Mouse (Mus musculus): Measurements from ENCODE around the gene Tle2. TPM values are rescaled to one million over a fixed set of nuclear protein-coding genes. Genes with fewer than 3 reads are reported as not detected.

Tle2 gene
- total and polyA plus RNA-seq, 3 experiments = 0.45 to 3.6 (median 1.5) TPM

- H3K9me3 ChIP-seq (replicated peaks) = no peaks in the 10 kb centered on the region
- ATAC-seq (ENCODE audit: extremely low read depth, insufficient number of reproducible peaks, low FRiP score, poor library complexity, severe bottlenecking) = no peak
- TF ChIP-seq TAL1 (conservative IDR thresholded peaks at IDR 0.05; ENCODE audit: low read depth, low read length) (no peak), GATA2 (IDR thresholded peaks at IDR 0.05; ENCODE audit: borderline replicate concordance, low read depth, low read length) (no peak), GATA1 (IDR thresholded peaks at IDR 0.05; ENCODE audit: borderline replicate concordance, low read length) (no peak), POLR2AphosphoS5 (IDR thresholded peaks at IDR 0.05; ENCODE audit: insufficient replicate concordance, low read depth, low read length) (no peak), CTCF (IDR thresholded peaks at IDR 0.05; ENCODE audit: low read depth, low read length) (no peak)
- H3K36me3 ChIP-seq (replicated peaks) = peaks cover 6% of the 10 kb centered on the region
- H3K4me3 ChIP-seq (ENCODE audit: low read depth, low read length) = peak overlapping the region; percentile 72; the same call in 1 of the 2 replicates
- peaks cover 85% of the 10 kb centered on the region for H3K4me1 ChIP-seq (ENCODE audit: insufficient read depth, low read depth, low read length)
- peaks cover 57% of the 10 kb centered on the region for H3K27me3 ChIP-seq (ENCODE audit: insufficient read depth, low read length)
- DNase-seq (ENCODE audit: low spot score) = no peak
These were observed 2.2 kb upstream of the Tle2 start for GRCm38 (mm10) chr10:81572133-81572671.

DNA sequence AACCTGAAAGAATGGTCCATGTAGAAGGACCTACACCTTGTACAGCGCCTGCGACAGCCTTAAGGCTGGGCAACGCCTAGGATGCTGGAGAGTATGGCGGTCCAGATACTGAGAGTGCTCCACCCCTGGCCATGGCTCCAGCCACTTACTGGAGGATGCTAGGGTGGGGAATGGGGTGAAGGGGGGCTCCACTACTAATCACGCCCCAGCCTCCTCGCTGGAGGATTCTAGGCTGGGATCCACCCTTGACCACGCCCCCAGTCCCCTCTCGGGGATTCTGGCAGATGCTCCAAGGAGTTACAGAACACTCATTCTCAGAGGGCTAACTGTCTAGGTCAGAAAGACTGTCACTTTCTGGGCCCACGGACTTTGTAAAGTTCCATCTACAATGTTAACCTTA is 1.4 kb upstream of the Tle2 start:
- no peak for TF ChIP-seq TAL1 (conservative IDR thresholded peaks at IDR 0.05; ENCODE audit: low read depth, low read length)
- ATAC-seq (ENCODE audit: extremely low read depth, insufficient number of reproducible peaks, low FRiP score, poor library complexity, severe bottlenecking) (no peak), DNase-seq (ENCODE audit: low spot score) (no peak)
- Histone ChIP-seq H3K36me3 (replicated peaks) (no peaks in the 10 kb centered on the region), H3K9me3 (replicated peaks) (no peaks in the 10 kb centered on the region), H3K4me1 (ENCODE audit: insufficient read depth, low read depth, low read length) (peaks cover 81% of the 10 kb centered on the region), H3K27me3 (ENCODE audit: insufficient read depth, low read length) (peaks cover 64% of the 10 kb centered on the region), H3K4me3 (ENCODE audit: low read depth, low read length) (no peak overlapping the region)

DNA sequence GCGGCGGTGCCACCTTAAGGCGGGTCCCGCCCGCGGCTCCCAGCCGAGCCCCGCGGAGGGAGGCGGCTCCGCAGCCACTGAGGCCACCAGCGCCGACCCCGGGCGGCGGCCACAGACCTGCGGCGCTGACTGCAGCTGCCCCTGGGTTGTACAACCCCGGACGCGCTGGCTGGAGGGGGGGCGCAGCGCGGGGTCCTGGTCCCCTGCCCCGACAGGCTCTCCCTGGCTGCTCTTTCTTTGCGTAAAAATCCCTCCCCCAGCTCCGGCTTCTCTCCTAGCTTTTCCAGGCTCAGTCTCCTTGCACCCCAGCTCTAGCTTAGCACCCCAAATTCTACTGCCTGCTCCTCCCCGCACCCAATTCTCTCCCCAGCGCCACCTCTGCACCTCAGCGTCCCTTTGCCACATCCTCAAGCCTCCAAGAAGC is 859 bp downstream of the Tle2 start:
- Histone ChIP-seq H3K9me3 (replicated peaks) (no peaks in the 10 kb centered on the region), H3K36me3 (replicated peaks) (no peaks in the 10 kb centered on the region), H3K27me3 (ENCODE audit: insufficient read depth, low read length) (peaks cover 82% of the 10 kb centered on the region), H3K4me3 (ENCODE audit: low read depth, low read length) (peak overlapping the region; percentile 67; the same call in 1 of the 2 replicates), H3K4me1 (ENCODE audit: insufficient read depth, low read depth, low read length) (peaks cover 59% of the 10 kb centered on the region)
- ATAC-seq (ENCODE audit: extremely low read depth, insufficient number of reproducible peaks, low FRiP score, poor library complexity, severe bottlenecking) (no peak), DNase-seq (ENCODE audit: low spot score) (peak; percentile 37)
- TF ChIP-seq CTCF (IDR thresholded peaks at IDR 0.05; ENCODE audit: low read depth, low read length) (no peak), POLR2AphosphoS5 (IDR thresholded peaks at IDR 0.05; ENCODE audit: insufficient replicate concordance, low read depth, low read length) (no peak), TAL1 (conservative IDR thresholded peaks at IDR 0.05; ENCODE audit: low read depth, low read length) (no peak), GATA2 (IDR thresholded peaks at IDR 0.05; ENCODE audit: borderline replicate concordance, low read depth, low read length) (no peak), GATA1 (IDR thresholded peaks at IDR 0.05; ENCODE audit: borderline replicate concordance, low read length) (no peak)

- ATAC-seq (ENCODE audit: extremely low read depth, insufficient number of reproducible peaks, low FRiP score, poor library complexity, severe bottlenecking) = no peak
- Histone ChIP-seq H3K4me3 (ENCODE audit: low read depth, low read length) (peak overlapping the region; percentile 67; the same call in 1 of the 2 replicates), H3K27me3 (ENCODE audit: insufficient read depth, low read length) (peaks cover 87% of the 10 kb centered on the region), H3K4me1 (ENCODE audit: insufficient read depth, low read depth, low read length) (peaks cover 54% of the 10 kb centered on the region), H3K9me3 (replicated peaks) (no peaks in the 10 kb centered on the region), H3K36me3 (replicated peaks) (no peaks in the 10 kb centered on the region)
- DNase-seq (ENCODE audit: low spot score) = no peak
- no peak for TF ChIP-seq POLR2AphosphoS5 (IDR thresholded peaks at IDR 0.05; ENCODE audit: insufficient replicate concordance, low read depth, low read length)
- TF ChIP-seq GATA1 (IDR thresholded peaks at IDR 0.05; ENCODE audit: borderline replicate concordance, low read length) = no peak
- no peak for TF ChIP-seq GATA2 (IDR thresholded peaks at IDR 0.05; ENCODE audit: borderline replicate concordance, low read depth, low read length)
- no peak for TF ChIP-seq TAL1 (conservative IDR thresholded peaks at IDR 0.05; ENCODE audit: low read depth, low read length)
- no peak for TF ChIP-seq CTCF (IDR thresholded peaks at IDR 0.05; ENCODE audit: low read depth, low read length)
These were observed 1.3 kb downstream of the Tle2 start for GRCm38 (mm10) chr10:81575695-81576094.

GRCm38 (mm10) chr10:81579967-81580366 is 5.6 kb downstream of the Tle2 start:
- Histone ChIP-seq H3K4me3 (ENCODE audit: low read depth, low read length) (no peak overlapping the region), H3K9me3 (replicated peaks) (no peaks in the 10 kb centered on the region)
- no peak for ATAC-seq (ENCODE audit: extremely low read depth, insufficient number of reproducible peaks, low FRiP score, poor library complexity, severe bottlenecking)

GRCm38 (mm10) chr10:81580441-81581070 is 6.2 kb downstream of the Tle2 start:
- Histone ChIP-seq H3K4me3 (ENCODE audit: low read depth, low read length) (no peak overlapping the region), H3K27me3 (ENCODE audit: insufficient read depth, low read length) (peaks cover 84% of the 10 kb centered on the region), H3K9me3 (replicated peaks) (no peaks in the 10 kb centered on the region), H3K4me1 (ENCODE audit: insufficient read depth, low read depth, low read length) (peaks cover 9% of the 10 kb centered on the region), H3K36me3 (replicated peaks) (no peaks in the 10 kb centered on the region)
- DNase-seq (ENCODE audit: low spot score) (no peak), ATAC-seq (ENCODE audit: extremely low read depth, insufficient number of reproducible peaks, low FRiP score, poor library complexity, severe bottlenecking) (no peak)
- no peak for TF ChIP-seq CTCF (IDR thresholded peaks at IDR 0.05; ENCODE audit: low read depth, low read length)
- no peak for TF ChIP-seq GATA2 (IDR thresholded peaks at IDR 0.05; ENCODE audit: borderline replicate concordance, low read depth, low read length)
- TF ChIP-seq TAL1 (conservative IDR thresholded peaks at IDR 0.05; ENCODE audit: low read depth, low read length) = no peak
- TF ChIP-seq GATA1 (IDR thresholded peaks at IDR 0.05; ENCODE audit: borderline replicate concordance, low read length) = no peak
- no peak for TF ChIP-seq POLR2AphosphoS5 (IDR thresholded peaks at IDR 0.05; ENCODE audit: insufficient replicate concordance, low read depth, low read length)

More at GRCm38 (mm10) chr10:81579967-81580366, 5.6 kb downstream of the Tle2 start:
- Histone ChIP-seq H3K4me1 (ENCODE audit: insufficient read depth, low read depth, low read length) (peaks cover 15% of the 10 kb centered on the region), H3K36me3 (replicated peaks) (no peaks in the 10 kb centered on the region), H3K27me3 (ENCODE audit: insufficient read depth, low read length) (peaks cover 88% of the 10 kb centered on the region)
- DNase-seq (ENCODE audit: low spot score) = no peak
- TF ChIP-seq CTCF (IDR thresholded peaks at IDR 0.05; ENCODE audit: low read depth, low read length) = no peak
- no peak for TF ChIP-seq GATA2 (IDR thresholded peaks at IDR 0.05; ENCODE audit: borderline replicate concordance, low read depth, low read length)
- TF ChIP-seq POLR2AphosphoS5 (IDR thresholded peaks at IDR 0.05; ENCODE audit: insufficient replicate concordance, low read depth, low read length) = no peak
- TF ChIP-seq GATA1 (IDR thresholded peaks at IDR 0.05; ENCODE audit: borderline replicate concordance, low read length) = no peak
- TF ChIP-seq TAL1 (conservative IDR thresholded peaks at IDR 0.05; ENCODE audit: low read depth, low read length) = no peak

All from G1E (cell line).